Mouse (Mus musculus) erythroblast, embryonic 14.5 days (primary cell): Measurements from ENCODE around the gene Nit1.

Experiments used
- GATA1 ChIP-seq: IDR thresholded peaks from 2 replicates; pipeline ENCODE4 v1.6.1; 2012; ENCODE audit warnings: low read length, inconsistent platforms, mixed read lengths
- TAL1 ChIP-seq: IDR thresholded peaks from 3 replicates; pipeline ENCODE4 v1.6.1; 2012; ENCODE audit warnings: low read length, inconsistent platforms, mixed read lengths

DNA sequence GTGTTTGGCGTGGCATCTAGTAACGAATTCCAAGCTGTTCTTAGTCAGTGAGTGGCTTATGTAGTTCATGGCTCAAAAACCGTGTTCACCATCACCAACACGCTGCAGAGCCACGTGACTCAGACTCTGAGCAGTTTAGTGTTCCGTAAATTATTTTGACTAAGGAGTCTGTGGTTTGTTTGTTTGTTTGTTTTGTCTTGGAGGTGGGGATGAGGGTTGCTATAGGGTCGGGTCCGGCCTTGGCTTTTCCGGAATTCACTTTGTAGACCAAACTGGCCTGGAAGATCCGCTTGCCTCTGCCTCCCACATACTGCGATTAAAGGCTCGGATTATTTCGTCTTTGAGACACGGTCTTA is 627 bp upstream of the Nit1 start:
- TF ChIP-seq GATA1 (no peak), TAL1 (no peak)
